Mouse (Mus musculus) forebrain, embryonic 14.5 days (tissue): ENCODE data around the gene Eif3i. TPM values are rescaled to one million over a fixed set of nuclear protein-coding genes. Genes with fewer than 3 reads are reported as not detected.
"Not testable (repeated sequence)": the region's sequence is repeated elsewhere in the genome, so short reads cannot be mapped to it uniquely, and the experiment has no call there.

Experiments
- ATAC-seq: fragments of 200-750 bp; cut with Nextera tagmentation; 2 replicates; pipeline ENCODE4 v1.8.0; 2017; ENCODE audit warnings: mild to moderate bottlenecking, moderate library complexity
- DNase-seq: peaks from one replicate; pipeline ENCODE4 v3.0.0-alpha.2; 2015; ENCODE audit warnings: low spot score
- H3K27ac ChIP-seq: fragments of 300-500 bp; sonication (generic); 2 replicates; pipeline ENCODE4 v1.5.1; 2014; ENCODE audit warnings: low read depth, mild to moderate bottlenecking, control low read depth, low read length, moderate library complexity
- H3K27me3 ChIP-seq: fragments of 300-500 bp; sonication (generic); replicated peaks from 2 replicates; pipeline ENCODE4 v1.6.1; 2014; ENCODE audit warnings: low read length, control low read depth, mixed read lengths; ENCODE audit not compliant: control insufficient read depth, insufficient read depth
- H3K36me3 ChIP-seq: fragments of 300-500 bp; sonication (generic); 2 replicates; pipeline ENCODE4 v1.6.1; 2014; ENCODE audit warnings: low read length, control low read depth; ENCODE audit not compliant: control insufficient read depth, insufficient read depth
- H3K4me1 ChIP-seq: fragments of 300-500 bp; sonication (generic); 2 replicates; pipeline ENCODE4 v1.6.1; 2014; ENCODE audit warnings: antibody characterized with exemption, low read length, control low read depth; ENCODE audit not compliant: control insufficient read depth, insufficient read depth
- H3K4me2 ChIP-seq: fragments of 300-500 bp; sonication (generic); 2 replicates; pipeline ENCODE4 v1.6.1; 2014; ENCODE audit warnings: mild to moderate bottlenecking, control low read depth, low read length
- H3K4me3 ChIP-seq: fragments of 300-500 bp; sonication (generic); 2 replicates; pipeline ENCODE4 v1.5.1; 2014; ENCODE audit warnings: low read depth, low read length, control low read depth
- H3K9ac ChIP-seq: fragments of 300-500 bp; sonication (generic); 2 replicates; pipeline ENCODE4 v1.6.1; 2014; ENCODE audit warnings: mild to moderate bottlenecking, low read length, control low read depth, moderate library complexity
- H3K9me3 ChIP-seq: fragments of 300-500 bp; sonication (generic); replicated peaks from 2 replicates; pipeline ENCODE4 v1.6.1; 2016; ENCODE audit warnings: low read length, control low read depth, mixed read lengths; ENCODE audit not compliant: control insufficient read depth
- WGBS: fragments of 180-500 bp; shearing (Covaris S2); extraction: QIAGEN DNeasy Blood & Tissue Kit; methylation state at CpG from one replicate; pipeline ENCODE4 v1.1.7; 2014; 5-methylcytosine and 5-hydroxymethylcytosine counted together
- polyA plus RNA-seq: library from polyadenylated mRNA; unstranded; fragments of >200 nt; fragmentation: Nextera tagmentation; extraction: Ambion mirVana; gene quantifications from 2 replicates; pipeline ENCODE4 v1.2.1, GENCODE M21; 2014

The Eif3i gene
- polyA plus RNA-seq, 1 experiment from 2014 or later, result 316 TPM

DNA sequence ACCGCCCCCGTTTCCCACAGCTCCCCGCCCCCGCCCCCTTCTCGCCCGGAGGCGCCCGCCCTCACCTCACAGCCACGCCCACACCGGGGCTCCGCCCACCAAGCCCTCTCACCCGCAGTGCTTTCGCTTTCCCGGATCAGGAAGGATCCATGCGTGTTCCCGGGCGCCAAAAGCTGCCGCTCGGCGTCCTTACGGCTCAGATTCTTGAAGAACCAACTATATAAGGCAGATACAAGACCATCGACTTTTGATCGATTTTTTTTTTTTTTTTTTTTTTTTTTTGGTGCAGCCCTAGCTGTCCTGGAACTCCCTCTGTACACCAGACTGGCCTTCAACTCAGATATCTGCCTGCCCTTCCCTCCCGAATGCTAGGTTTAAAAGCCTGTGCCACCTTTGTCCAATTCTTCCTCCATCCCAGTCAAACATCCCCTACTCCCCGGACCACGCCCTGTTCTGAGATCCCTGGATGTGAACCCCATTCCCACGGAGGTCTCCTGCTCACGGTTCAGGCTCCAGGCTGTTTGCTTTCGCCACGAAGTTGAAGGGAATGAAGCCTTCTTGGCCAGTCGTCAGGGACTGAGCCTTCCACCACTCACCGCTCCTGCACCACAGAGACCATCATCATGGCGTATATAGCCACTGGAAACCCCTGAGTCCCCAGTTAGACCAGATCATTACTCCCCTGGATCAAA is 43.8 kb downstream of the Eif3i start:
- Histone ChIP-seq H3K4me1 (peaks cover 6% of the 10 kb centered on the region), H3K27me3 (no peaks in the 10 kb centered on the region), H3K9me3 (no peaks in the 10 kb centered on the region), H3K27ac (no peak overlapping the region), H3K4me3 (peak overlapping the region; percentile 46), H3K9ac (peak overlapping the region; percentile 67), H3K36me3 (no peaks in the 10 kb centered on the region), H3K4me2 (peak overlapping the region; percentile 81)
- DNase-seq (peak; percentile 92), ATAC-seq (peak; percentile 83)
- WGBS, result 7% methylated on average over 33 of the region's 33 CpGs

DNA sequence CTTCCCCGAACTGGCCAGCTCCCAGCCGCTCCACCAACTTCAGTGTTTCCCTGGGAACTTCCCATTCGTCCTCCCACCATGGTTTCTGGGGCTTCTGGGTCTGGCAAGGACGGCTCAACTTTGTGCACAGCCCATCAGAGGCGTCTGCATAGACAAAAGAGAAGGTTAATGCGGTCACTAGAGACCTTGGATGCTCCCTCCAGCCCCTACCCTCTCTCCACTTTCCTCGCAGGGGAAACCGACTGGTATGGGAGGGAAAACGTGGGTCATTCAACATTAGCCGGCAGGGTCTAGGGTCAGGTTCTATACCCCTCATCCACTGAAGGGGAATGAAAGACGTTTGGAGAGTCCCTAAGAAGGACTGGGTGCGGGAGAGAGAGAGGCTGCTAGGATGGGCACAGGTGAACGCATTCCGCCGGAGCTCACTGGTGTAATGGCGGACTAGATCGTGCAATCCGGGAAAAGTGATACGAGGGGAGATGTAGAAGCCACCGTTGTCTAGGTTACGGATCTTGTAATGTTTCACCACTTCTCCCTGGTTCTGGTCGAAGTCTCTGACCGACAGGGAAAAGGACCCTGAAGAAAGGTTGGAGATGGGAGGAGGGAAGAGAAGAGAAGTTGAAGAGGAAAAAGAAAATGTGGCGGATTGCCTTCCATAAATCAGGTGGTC is 44.5 kb downstream of the Eif3i start:
- H3K27me3 ChIP-seq, result no peaks in the 10 kb centered on the region
- peaks cover 6% of the 10 kb centered on the region for H3K4me1 ChIP-seq
- H3K36me3 ChIP-seq, result no peaks in the 10 kb centered on the region
- peak overlapping the region; percentile 46 for H3K4me3 ChIP-seq
- H3K4me2 ChIP-seq, result peak overlapping the region; percentile 81
- H3K9me3 ChIP-seq, result no peaks in the 10 kb centered on the region
- H3K9ac ChIP-seq, result peak overlapping the region; percentile 67
- under 1% methylated on average over 24 of the region's 24 CpGs for WGBS
- ATAC-seq (peak; percentile 65), DNase-seq (peak; percentile 11)
- peak overlapping the region; percentile 21; the same call in 1 of the 2 replicates for H3K27ac ChIP-seq

DNA sequence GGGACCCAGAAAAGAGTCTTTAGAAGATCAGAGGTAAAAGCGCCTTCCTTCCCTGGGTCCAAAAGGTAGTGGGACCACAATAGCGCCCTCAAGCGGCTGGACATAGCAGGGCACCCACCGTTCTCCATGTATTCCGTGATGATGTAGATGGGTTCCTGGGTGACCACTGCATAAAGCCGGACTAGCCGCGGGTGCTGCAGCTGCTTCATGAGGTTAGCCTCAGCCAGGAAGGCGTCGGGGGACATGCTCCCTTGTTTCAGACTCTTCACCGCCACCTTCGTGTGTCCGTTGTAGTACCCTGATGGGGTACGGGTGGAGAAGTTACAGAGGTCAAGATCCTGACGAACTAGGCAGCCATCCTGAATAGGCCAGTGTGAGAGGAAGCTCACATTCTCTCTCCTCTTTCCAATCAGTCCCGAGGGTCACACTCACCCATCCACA is 45.0 kb downstream of the Eif3i start:
- ATAC-seq (peak; percentile 26; the same call in 1 of the 2 replicates), DNase-seq (peak; percentile 33)
- Histone ChIP-seq H3K4me3 (peak overlapping the region; percentile 46), H3K27ac (no peak overlapping the region), H3K27me3 (no peaks in the 10 kb centered on the region), H3K4me1 (peaks cover 6% of the 10 kb centered on the region), H3K4me2 (peak overlapping the region; percentile 81), H3K9ac (peak overlapping the region; percentile 67), H3K36me3 (no peaks in the 10 kb centered on the region), H3K9me3 (no peaks in the 10 kb centered on the region)
- WGBS, result 5% methylated on average over 16 of the region's 16 CpGs

DNA sequence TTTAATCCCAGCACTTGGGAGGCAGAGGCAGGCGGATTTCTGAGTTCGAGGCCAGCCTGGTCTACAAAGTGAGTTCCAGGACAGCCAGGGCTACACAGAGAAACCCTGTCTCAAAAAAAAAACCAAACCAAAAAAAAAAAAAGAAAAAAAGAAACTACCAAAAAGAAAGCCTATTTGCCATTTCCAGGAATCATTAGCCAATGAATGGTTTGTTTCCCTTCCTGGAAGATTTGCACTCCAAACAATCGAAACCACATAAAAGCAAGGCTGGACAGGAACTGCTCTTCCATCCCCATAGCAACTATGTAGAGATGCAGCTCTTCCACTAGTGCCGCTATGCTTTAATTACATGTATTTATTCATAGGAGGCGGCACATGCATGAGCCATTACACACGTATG is 45.9 kb downstream of the Eif3i start:
- ATAC-seq, H3K4me3 ChIP-seq, H3K27ac ChIP-seq, H3K27me3 ChIP-seq, H3K9me3 ChIP-seq, H3K36me3 ChIP-seq, H3K4me1 ChIP-seq, H3K4me2 ChIP-seq, DNase-seq, H3K9ac ChIP-seq: not testable (repeated sequence)
- WGBS, result 84% methylated on average over 6 of the region's 6 CpGs

DNA sequence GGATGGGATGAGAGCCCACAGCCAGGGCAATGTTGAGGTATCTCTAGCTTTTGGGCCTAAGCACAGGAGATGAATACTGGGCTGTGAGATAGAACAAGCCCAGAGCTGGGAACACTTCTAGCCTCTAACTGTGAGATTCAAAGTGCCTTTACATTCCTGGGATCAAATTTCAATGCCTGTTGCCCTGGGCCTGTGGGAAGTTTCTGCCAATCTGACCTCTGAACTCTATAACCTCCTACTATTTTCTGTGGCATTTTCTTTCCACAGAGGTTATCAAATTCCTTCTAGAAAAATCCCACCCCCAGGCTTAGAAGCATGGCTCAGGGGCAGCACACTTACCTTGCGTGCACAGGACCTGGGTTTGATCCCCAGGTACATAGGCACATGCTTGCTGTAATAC is 50.2 kb downstream of the Eif3i start:
- ATAC-seq, result no peak
- WGBS, result 54% methylated on average over 1 of the region's 1 CpGs

DNA sequence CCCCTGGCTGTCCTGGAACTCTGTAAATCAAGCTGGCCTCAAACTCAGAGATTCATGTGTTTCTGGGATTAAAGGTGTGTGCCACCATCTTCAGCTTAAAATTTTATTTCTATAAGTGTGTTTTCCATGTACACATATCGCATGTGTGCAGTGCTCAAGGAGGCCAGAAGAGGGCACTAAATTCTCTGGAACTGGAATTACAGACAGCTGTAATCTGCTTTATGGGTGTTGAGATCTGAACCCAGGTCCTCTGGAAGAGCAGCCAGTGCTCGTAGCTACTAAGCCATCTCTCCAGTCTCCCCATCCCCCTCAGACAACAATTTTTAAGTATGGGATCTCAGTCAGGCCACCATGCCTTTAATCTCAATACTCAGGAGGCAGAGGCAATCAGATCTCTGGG is 51.1 kb downstream of the Eif3i start:
- DNase-seq (peak; percentile 33), ATAC-seq (no peak)
- WGBS, result 97% methylated on average over 2 of the region's 2 CpGs
- Histone ChIP-seq H3K4me3 (no peak overlapping the region), H3K36me3 (no peaks in the 10 kb centered on the region), H3K9me3 (no peaks in the 10 kb centered on the region), H3K9ac (no peak overlapping the region), H3K27ac (no peak overlapping the region), H3K27me3 (no peaks in the 10 kb centered on the region), H3K4me2 (no peak overlapping the region), H3K4me1 (no peaks in the 10 kb centered on the region)

More for the DNA sequence above, 50.2 kb downstream of the Eif3i start:
- Histone ChIP-seq H3K9me3 (no peaks in the 10 kb centered on the region), H3K27ac (no peak overlapping the region), H3K4me2 (no peak overlapping the region), H3K4me3 (no peak overlapping the region), H3K27me3 (no peaks in the 10 kb centered on the region), H3K36me3 (no peaks in the 10 kb centered on the region), H3K4me1 (peaks cover under 1% of the 10 kb centered on the region), H3K9ac (no peak overlapping the region)
- DNase-seq, result no peak

DNA sequence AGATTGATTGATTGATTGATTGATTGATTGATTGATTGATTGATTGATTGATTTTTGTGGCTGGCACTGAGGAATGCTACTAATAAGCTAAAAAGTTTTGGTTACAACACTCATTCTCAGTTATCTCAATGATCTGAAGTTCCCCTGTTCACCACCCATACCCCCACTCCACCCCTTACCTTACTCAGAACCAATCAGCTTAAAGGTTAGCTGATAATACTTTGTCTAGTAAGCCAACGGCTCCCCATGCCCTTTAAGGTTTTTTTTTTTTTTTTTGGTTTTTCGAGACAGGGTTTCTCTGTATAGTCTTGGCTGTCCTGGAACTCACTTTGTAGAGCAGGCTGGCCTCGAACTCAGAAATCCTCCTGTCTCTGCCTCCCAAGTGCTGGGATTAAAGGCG is 52.8 kb downstream of the Eif3i start:
- not testable (repeated sequence) for ATAC-seq, H3K27ac ChIP-seq, H3K36me3 ChIP-seq, H3K4me2 ChIP-seq, H3K4me1 ChIP-seq, H3K4me3 ChIP-seq, DNase-seq, H3K27me3 ChIP-seq, H3K9me3 ChIP-seq, H3K9ac ChIP-seq
- WGBS, result 88% methylated on average over 4 of the region's 4 CpGs

DNA sequence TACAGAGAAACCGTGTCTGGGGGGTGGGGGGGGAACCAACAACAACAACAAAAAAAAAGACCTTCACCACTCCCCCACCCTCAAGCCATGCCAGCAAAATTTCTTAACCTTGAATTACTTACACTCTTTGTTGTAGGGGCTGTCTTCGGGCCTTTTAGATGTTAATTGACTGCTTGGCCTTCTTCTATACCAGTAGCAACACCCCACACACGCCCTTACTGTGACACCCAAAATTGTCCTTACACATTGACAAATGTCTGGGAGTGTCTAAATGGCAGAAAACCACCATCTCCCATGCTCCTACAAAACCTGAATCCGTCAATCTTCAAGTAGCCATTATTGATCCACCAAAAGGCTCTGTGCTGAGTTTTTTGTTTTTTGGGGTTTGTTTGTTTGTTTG is 56.3 kb downstream of the Eif3i start:
- Histone ChIP-seq H3K27ac (no peak overlapping the region), H3K9ac (no peak overlapping the region), H3K4me2 (no peak overlapping the region), H3K9me3 (no peaks in the 10 kb centered on the region), H3K4me1 (peaks cover 10% of the 10 kb centered on the region), H3K27me3 (no peaks in the 10 kb centered on the region), H3K4me3 (no peak overlapping the region), H3K36me3 (0 out of 2 replicates have a peak, but pooled peaks cover 4% of the 10 kb centered on the region)
- ATAC-seq, result no peak
- DNase-seq, result no peak
- 83% methylated on average over 4 of the region's 4 CpGs for WGBS

DNA sequence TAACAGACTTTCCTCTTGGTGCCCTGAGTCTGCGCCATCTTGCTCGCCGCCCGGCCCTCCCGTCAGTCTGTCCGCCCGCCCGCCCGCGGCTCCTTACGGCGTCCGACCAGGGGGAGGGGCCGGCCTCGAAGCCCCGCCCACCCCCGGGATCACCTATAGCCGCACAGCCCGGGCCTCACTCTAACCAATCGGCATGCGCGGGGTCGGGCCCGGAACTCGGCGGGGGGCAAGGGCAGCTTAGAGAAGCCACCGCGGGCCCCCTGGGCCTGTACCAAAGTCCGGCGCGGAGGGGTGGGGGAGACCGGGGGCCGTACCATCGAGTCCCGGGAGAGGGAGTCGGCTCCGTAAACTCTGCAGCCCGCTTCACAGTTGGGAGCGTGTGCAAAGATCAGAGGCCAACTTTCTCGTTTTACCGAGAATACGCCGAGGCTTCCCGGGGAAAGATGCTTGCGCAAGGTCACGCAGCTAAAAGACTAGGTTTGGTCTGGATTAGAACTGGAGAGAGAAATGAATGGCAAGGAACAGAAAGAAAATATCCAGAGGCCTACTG is 57.8 kb downstream of the Eif3i start, which contains the start of gene Hdac1:
Gene Hdac1 (minus strand): TSS at position 122 of the 550 bp plus-strand sequence.
- Histone ChIP-seq H3K9ac (peak within 1 kb of the TSS; percentile 86), H3K4me2 (peak within 1 kb of the TSS; percentile 80), H3K36me3 (0 out of 2 replicates have a peak, but pooled peaks cover 4% of the 10 kb centered on the region), H3K27me3 (no peaks in the 10 kb centered on the region), H3K9me3 (no peaks in the 10 kb centered on the region), H3K27ac (peak within 1 kb of the TSS; percentile 75), H3K4me3 (peak within 1 kb of the TSS; percentile 79), H3K4me1 (peaks cover 10% of the 10 kb centered on the region)
- DNase-seq, result peak; percentile 98
- under 1% methylated on average over 46 of the region's 46 CpGs for WGBS
- peak; percentile 100 for ATAC-seq
